Mouse (Mus musculus) layer of hippocampus, adult 2 months (tissue): Measurements from ENCODE around the gene Dnajc12. TPM values are rescaled to one million over a fixed set of nuclear protein-coding genes. Genes with fewer than 3 reads are reported as not detected.
"Not testable (repeated sequence)": the region's sequence is repeated elsewhere in the genome, so short reads cannot be mapped to it uniquely, and the experiment has no call there.

Experiments used
- DNase-seq, 2 experiments: peaks; one replicate each; pipeline ENCODE4 v3.0.0; 2022; ENCODE audit warnings: low spot score in 2 of 2
- H3K27ac ChIP-seq: fragments of 200-600 bp; 2 replicates; pipeline ENCODE4 v1.8.1; 2022
- H3K4me3 ChIP-seq: fragments of 200-600 bp; 2 replicates; pipeline ENCODE4 v1.8.1; 2022; ENCODE audit warnings: mild to moderate bottlenecking
- CTCF ChIP-seq: fragments of 200-600 bp; conservative IDR thresholded peaks from 2 replicates; pipeline ENCODE4 v1.8.1; 2022; ENCODE audit warnings: antibody characterized with exemption, mild to moderate bottlenecking, moderate library complexity
- long read RNA-seq, 2 experiments: library from polyadenylated mRNA; stranded (forward); transcript quantifications; one replicate each; pipeline ENCODE4 v2.0.0; 2021; ENCODE audit warnings: borderline mapping rate in 2 of 2
- total RNA-seq, 2 experiments: library from RNA; stranded (reverse); gene quantifications; 2 replicates each; pipeline ENCODE4 v1.2.3; 2021

The Dnajc12 gene
- total RNA-seq = 10 to 100 TPM; 22.5 to 25.2 TPM
- long read RNA-seq, experiment 1, transcript Dnajc12-201 (5 exons, 3,025 nt) = major isoform, 13 of 17 reads
- long read RNA-seq, experiment 1, partial matches to known transcripts = 0 of 17 reads
- long read RNA-seq, experiment 1, other reads (novel, unspliced or antisense) = 4 of 17 reads
- long read RNA-seq, experiment 2, transcript Dnajc12-201 (5 exons, 3,025 nt) = major isoform, 10 of 11 reads
- long read RNA-seq, experiment 2, partial matches to known transcripts = 0 of 11 reads
- long read RNA-seq, experiment 2, other reads (novel, unspliced or antisense) = 1 of 11 reads

DNA sequence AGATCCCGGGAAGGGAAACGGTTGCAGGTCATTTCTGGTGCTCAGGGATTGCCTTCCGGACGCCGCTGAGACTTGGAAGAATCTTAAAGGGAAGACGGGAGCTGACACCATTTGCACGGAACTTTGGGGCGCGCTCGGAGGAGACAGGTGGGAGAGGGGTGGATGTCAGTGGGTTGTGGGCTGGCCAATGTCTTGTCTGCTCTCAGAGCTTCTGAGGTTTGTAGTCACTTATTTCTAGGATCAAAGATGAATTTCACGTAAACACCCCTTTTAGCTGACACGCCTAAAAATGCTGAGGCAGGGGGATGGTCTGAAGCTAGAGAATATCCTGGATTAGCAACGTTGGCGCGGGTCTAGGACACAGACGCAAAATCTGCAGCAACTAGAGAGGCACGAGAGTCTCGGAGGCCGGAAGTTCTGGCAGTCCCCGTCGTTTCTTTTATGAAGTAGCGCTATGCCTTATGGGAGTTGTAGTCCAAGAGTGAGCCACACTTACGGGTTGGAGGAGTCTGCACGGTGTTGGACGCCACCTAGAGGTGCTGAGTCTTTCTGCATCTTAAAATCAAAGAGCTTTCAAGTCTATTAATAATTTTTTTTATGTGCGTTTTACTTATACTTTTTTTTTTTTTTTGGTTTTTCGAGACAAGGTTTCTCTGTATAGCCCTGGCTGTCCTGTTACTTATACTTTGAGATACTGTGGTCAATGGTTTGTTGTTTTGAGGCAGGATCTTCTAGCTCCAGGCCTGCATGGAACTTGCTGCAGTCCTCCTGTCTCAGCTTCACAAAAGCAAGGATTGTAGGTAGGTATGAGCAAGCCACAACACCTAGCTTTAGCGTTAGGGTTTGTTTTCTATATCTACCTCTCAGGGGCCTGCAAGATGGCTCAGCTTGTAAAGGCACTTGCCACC is at the start of gene Dnajc12:
Dnajc12 (plus strand) TSS at position 72 of the 908 bp plus-strand sequence.
- peak within 1 kb of the TSS; percentile 76 for H3K4me3 ChIP-seq
- TF ChIP-seq CTCF = peak; percentile 83
- peak; percentile 84 to 92 for DNase-seq
- H3K27ac ChIP-seq = peak within 1 kb of the TSS; percentile 91

DNA sequence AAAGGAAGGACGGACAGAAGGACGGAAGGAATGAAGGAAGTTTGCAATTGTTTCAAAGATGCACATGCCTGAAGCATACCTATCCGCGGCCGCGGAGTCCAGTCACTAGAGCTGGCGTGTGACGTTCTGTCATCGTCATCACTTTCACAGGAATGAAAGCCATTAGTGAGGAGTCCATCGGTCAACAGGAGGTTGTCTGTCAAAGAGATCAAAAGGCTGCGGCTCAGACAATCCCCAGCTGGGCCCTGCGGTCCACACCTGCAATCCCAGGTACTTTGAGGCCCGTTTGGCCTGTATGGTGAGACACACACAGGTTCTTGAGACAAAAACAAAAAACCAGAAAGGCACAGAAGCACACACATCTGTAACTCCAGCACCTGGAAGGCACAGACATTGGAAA is 45.3 kb upstream of the Dnajc12 start:
- Histone ChIP-seq H3K4me3 (peak overlapping the region; percentile 21; the same call in 1 of the 2 replicates), H3K27ac (no peak overlapping the region)
- no peak for TF ChIP-seq CTCF
- DNase-seq = no peak

DNA sequence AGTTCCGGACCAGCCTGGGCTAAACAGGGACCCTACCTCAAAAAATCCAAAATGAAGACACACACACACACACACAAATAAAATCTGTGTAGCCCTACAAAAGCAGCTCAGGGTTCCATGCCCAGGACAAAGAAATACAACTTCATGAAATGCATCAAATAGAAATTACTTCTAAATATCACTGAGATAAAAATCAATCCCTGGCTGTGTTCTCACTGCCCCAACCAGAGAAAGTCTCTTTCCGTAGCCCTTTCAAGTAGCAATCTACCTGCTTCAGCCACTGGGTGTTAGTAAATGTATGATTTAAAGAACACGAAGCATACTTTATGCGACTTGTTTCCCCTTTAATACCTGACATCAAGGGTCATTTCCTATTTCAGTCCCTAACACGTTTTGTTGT is 44.9 kb upstream of the Dnajc12 start:
- DNase-seq = no peak
- TF ChIP-seq CTCF = no peak
- H3K27ac ChIP-seq = no peak overlapping the region

DNA sequence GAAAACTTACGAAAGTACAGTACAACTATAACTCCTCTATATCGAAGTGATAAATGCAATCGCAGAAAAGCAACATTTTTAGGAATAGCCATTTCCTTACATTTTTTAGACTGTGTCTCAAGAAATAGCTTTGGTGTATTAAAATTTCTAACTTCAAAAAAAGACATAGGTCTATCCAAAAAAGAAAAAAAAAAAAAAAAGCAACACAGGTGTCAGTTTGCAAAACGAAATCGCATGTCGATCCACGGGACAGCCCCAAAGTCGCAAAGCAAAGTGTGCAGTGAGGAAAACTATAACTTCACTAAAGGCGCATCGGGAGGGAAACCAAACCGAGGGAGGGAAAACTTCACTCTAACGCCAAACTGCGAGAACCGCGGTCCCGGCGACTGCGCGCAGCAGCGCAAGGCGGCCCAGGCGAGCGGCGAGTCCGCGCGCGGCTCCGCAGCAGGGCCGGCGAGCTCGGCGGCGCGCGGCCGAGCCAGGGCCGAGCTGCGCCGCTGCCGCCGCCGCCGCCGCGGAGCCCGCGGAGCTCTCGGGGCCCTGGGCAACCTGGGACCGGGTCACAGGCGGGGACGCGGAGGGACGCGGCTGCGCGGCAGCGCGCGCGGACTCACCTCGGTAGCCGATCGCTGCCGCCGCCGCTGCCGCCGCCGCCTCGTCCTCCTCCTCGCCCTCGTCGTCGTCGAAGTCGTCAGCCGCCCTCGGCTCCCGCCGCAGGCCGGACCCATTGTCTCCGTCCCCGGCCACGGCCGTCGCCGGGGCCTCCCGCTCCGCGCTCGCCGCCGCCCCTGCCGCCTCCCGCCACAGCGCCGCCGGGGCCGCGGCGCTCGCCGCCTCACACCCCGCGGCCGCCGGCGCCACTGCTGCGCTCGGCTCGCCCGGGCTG is 44.0 kb upstream of the Dnajc12 start:
- H3K4me3 ChIP-seq = peak overlapping the region; percentile 71
- peak; percentile 21 to 39 for DNase-seq
- peak overlapping the region; percentile 90 for H3K27ac ChIP-seq
- TF ChIP-seq CTCF = no peak

More for the DNA sequence above, 44.9 kb upstream of the Dnajc12 start:
- H3K4me3 ChIP-seq = peak overlapping the region; percentile 71

DNA sequence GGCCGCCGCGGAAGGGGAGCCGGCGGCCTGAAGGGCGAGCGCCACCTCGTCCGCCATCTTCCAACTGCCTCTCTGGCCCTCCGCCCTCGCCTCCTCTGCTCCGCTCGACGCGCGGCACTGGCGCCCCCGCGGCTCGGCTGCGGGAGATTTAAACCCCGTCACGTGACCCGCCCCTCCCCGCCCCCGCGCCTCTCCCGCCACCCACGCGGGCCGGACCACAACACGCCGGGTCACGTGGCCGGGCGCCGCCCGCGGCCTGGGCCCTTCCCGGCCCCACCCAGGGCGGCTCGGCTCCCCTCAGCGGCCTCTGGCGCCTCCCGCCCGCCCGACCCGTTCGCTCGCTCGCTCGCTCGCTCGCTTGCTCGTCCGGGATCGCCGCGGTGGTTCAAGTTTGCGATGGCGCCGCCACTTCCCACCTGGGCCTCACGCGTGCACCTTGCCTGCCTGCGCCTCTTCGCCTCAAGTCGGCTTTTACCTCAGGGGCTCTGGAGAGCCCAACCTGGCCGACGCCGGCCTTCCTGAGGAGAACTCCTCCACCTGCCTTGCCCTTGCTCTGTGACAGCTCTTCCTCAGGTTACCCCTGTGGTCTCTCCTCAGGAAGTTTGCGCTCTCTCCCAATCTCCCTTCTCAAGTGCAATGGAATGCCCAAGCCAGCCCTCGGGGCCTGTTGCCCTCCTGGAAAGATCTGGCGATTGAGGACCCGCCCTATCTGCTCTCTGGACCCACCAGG is 43.2 kb upstream of the Dnajc12 start:
- Histone ChIP-seq H3K27ac (peak overlapping the region; percentile 90), H3K4me3 (peak overlapping the region; percentile 71)
- no peak; the same call in 1 of the 2 replicates for TF ChIP-seq CTCF
- peak; percentile 66 to 83 for DNase-seq

DNA sequence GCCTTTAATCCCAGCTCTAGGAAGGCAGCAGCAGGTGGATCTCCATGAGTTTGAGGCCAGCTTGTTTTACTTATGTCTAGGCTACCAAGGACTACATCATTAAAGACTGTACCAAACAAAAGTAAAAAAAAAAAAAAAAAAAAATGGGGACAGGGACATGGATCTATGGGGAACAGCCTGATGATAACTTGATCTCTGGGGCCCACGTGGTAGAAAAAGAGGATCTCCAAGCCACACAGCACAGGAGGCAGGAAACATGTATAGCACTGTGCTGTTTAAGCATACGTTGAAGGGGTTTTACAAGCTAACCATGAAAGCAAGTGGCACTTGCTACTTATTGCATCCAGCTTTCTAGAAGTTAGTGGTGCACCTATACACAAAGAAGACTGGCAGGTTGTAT is 40.9 kb upstream of the Dnajc12 start:
- Histone ChIP-seq H3K4me3 (no peak overlapping the region), H3K27ac (no peak overlapping the region)
- no peak for TF ChIP-seq CTCF
- DNase-seq = no peak

DNA sequence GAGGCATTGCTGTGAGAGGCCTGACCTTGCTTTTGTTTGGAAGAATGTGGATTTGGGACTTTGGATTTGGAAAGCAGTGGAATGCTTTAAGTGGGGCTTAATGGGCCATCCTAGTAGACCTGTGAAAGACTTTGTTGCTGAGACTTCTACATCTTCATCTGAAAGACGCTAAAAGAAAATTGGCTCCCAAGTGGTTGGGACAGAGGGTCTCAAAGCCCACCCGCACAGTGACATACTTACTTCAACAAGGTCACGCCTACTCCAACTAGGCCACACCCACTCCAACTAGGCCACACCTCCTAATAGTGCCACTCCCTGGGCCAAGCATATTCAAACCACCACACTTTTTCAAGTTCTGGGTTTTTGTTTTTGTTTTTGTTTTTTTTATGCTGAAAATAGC is 37.5 kb upstream of the Dnajc12 start:
- TF ChIP-seq CTCF = no peak
- no peak for DNase-seq
- Histone ChIP-seq H3K27ac (no peak overlapping the region), H3K4me3 (no peak overlapping the region)

DNA sequence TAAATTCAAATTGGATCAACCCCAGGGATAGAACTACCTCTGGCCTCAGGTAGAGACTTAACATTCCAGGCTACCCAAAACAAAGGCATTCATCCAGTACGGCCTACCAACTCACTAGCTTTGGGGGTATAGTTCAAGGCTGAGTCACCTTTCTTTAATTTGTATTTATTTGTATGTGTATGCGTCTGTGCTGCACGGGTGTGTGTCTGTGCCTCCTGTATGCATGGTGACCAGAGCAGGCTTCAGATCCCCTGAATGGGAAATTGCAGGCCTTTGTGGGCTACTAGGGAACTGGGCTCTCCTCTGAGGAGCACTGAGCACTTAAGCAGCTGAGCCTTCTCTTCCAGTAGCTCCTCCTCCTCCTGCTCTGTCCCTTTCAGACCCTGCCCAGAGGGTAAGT is 34.0 kb upstream of the Dnajc12 start:
- DNase-seq = no peak
- no peak for TF ChIP-seq CTCF
- Histone ChIP-seq H3K27ac (no peak overlapping the region), H3K4me3 (no peak overlapping the region)

DNA sequence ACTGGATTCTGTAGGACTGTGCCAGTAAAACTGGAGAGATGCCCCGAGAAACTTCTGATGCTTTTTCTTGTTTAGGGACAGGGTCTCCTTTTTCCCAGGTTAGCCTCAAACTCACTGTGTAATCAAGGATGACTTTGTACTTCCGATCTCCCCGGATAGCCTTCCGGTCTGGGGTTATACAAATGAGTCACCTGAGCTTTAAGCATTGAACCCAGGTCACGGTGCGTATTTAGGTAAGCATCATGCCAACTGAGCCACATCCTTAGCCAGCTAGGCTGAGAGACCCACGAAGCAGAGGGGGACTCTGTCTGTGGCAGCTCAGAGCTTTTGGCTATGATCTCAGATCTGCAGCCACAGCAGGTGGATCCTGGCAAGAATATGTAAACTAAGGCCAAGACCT is 31.6 kb upstream of the Dnajc12 start:
- no peak for DNase-seq
- Histone ChIP-seq H3K4me3 (no peak overlapping the region), H3K27ac (no peak overlapping the region)
- no peak for TF ChIP-seq CTCF

DNA sequence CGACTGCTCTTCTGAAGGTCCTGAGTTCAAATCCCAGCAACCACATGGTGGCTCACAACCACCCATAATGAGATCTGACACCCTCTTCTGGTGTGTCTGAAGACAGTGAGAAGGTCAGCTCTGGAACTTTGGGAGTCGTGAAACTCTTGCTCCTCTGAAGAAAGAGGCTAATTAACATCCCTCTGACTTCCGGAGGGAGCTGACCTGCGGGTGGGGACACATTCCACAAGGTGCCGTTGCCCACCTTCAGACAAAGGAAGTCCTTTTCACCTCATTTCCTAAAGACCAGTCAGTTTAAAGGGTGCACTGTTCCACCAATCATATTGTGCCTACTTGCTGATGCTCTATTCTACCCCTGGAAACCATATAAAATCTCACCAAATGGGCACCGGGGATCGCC is 31.1 kb upstream of the Dnajc12 start:
- not testable (repeated sequence) for H3K4me3 ChIP-seq, DNase-seq, H3K27ac ChIP-seq

DNA sequence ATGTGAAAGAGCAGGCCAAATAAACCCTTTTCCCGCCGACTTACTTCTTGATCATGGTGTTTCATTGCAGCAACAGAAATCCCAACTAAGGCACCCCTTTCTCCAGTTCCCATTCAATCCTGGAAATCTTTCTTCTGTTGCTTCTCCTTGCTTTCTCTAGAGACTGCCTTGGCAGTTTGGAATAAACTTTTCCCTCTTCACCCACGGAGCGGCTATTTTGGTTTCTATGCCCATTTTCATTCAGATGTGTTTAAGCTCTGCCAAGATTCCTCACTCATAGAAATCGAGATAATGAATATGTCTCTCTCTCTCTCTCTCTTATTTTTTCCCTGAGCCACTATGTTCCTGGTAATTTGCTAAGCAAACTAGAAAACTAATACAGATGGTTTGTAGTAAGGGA is 30.1 kb upstream of the Dnajc12 start:
- Histone ChIP-seq H3K27ac (no peak overlapping the region), H3K4me3 (no peak overlapping the region)
- TF ChIP-seq CTCF = no peak
- DNase-seq = peak in 1 of 2 experiments; percentile 27

DNA sequence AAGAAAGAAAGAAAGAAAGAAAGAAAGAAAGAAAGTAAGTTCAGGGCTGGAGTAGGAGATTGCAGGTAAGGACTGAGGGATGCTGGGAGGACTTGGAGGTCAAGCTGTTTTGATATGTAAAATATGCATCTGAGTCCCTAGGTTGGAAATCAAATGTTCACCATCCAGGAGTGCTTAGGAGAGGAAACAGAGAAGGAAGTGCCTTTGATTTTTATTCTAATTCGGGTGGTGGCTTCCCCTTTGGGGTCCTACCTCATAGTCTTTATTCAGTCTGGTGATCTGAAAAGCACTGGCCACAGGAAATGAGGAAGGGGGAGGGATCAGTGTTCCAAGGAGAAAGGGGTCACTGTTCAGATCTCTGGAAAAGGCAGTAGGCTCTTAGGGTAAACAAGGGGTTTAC is 21.7 kb upstream of the Dnajc12 start:
- no peak overlapping the region for H3K27ac ChIP-seq
- no peak for TF ChIP-seq CTCF
- H3K4me3 ChIP-seq = no peak overlapping the region
- no peak for DNase-seq
